Mouse (Mus musculus) kidney, adult 2 months (tissue): ENCODE measurements around the gene Ccnl2. TPM values are rescaled to one million over a fixed set of nuclear protein-coding genes. Genes with fewer than 3 reads are reported as not detected.
"Not testable (repeated sequence)": the region's sequence is repeated elsewhere in the genome, so short reads cannot be mapped to it uniquely, and the experiment has no call there.

Experiments used
- DNase-seq: peaks from one replicate; pipeline ENCODE4 v3.0.0; 2021
- H3K27ac ChIP-seq: fragments of 200-500 bp; 2 replicates; pipeline ENCODE4 v1.5.1; 2012; ENCODE audit warnings: low read depth, low read length, control low read depth, inconsistent platforms; ENCODE audit not compliant: insufficient read depth
- H3K27me3 ChIP-seq: fragments of 200-500 bp; replicated peaks from 2 replicates; pipeline ENCODE4 v1.6.1; 2012; ENCODE audit warnings: mild to moderate bottlenecking, moderate library complexity, low read length, inconsistent platforms; ENCODE audit not compliant: control insufficient read depth, insufficient read depth
- H3K36me3 ChIP-seq: fragments of 200-500 bp; 2 replicates; pipeline ENCODE4 v1.6.1; 2012; ENCODE audit warnings: mild to moderate bottlenecking, moderate library complexity, low read length, inconsistent platforms; ENCODE audit not compliant: control insufficient read depth, insufficient read depth
- H3K4me1 ChIP-seq: fragments of 200-500 bp; 2 replicates; pipeline ENCODE4 v1.6.1; 2011; ENCODE audit warnings: low read length; ENCODE audit not compliant: control insufficient read depth, insufficient read depth
- H3K4me3 ChIP-seq: fragments of 200-500 bp; 2 replicates; pipeline ENCODE4 v1.5.1; 2011; ENCODE audit warnings: mild to moderate bottlenecking, low read depth, low read length, control low read depth; ENCODE audit not compliant: insufficient read depth
- CTCF ChIP-seq: fragments of 200-500 bp; conservative IDR thresholded peaks from 2 replicates; pipeline ENCODE4 v1.5.1; 2011; ENCODE audit warnings: low read depth, mild to moderate bottlenecking, control low read depth, low read length, moderate library complexity, mixed read lengths; ENCODE audit not compliant: insufficient read depth, insufficient read length
- POLR2A ChIP-seq: fragments of 200-500 bp; IDR thresholded peaks from one replicate; pipeline ENCODE4 v1.6.1; 2011; ENCODE audit warnings: low read depth, low read length, control low read depth
- WGBS: fragments of 180-500 bp; shearing (Covaris S2); methylation state at CpG from one replicate; pipeline ENCODE4 v1.1.7; 2018; 5-methylcytosine and 5-hydroxymethylcytosine counted together
- polyA plus RNA-seq: library from polyadenylated mRNA; depleted of rRNA; stranded (reverse); fragments of >200 nt; gene quantifications from 2 replicates; pipeline ENCODE4 v1.2.3, GENCODE M21; 2012

Ccnl2 gene
- polyA plus RNA-seq, 1 experiment: 54.1 TPM

DNA sequence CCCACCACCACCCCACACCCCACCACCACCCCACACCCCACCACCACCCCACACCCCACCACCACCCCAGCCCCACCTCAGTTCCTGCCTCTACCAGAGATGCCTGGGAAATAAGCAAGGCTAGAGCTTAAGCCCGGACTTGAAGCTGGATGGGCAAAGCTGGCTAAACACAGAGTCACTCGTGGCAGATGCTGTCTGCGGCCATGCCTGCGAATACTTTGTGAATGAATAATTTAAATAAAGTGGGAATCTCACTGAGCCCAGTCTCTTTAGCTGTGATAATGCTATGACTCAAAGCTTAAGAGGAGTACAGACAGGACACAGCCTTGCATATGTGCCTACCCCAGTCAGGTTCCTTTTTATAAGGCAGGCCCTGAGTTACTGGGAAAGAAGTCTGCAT, 32.8 kb upstream of the Ccnl2 start:
- Histone ChIP-seq H3K4me3 (no peak overlapping the region), H3K27me3 (no peaks in the 10 kb centered on the region), H3K36me3 (no peaks in the 10 kb centered on the region), H3K27ac (no peak overlapping the region), H3K4me1 (peaks cover 21% of the 10 kb centered on the region)
- TF ChIP-seq POLR2A: no peak
- TF ChIP-seq CTCF: no peak
- WGBS: 85% methylated on average over 4 of the region's 4 CpGs
- no peak for DNase-seq

DNA sequence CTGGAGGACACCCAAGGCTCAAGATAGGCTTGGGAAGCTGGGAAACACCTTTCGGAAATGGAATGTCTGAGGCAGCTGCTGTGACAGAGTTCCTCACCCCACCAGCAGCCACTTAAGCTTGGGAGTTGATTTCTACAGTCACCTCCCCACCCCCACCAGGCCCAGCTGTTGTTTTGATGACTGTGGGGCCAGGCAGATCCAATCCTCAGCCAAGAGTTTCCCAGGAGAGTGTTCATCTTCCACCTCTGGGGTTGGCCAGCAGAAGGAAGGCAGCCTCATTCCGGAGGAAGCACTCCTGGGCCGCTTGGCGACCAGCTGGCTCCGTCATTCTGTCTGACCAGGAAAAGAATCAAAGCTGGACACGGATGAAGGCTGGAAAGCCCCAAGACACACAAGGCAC, 31.4 kb upstream of the Ccnl2 start:
- H3K27ac ChIP-seq: peak overlapping the region; percentile 64; the same call in 1 of the 2 replicates
- TF ChIP-seq CTCF (no peak), POLR2A (no peak)
- H3K4me3 ChIP-seq: no peak overlapping the region
- no peaks in the 10 kb centered on the region for H3K27me3 ChIP-seq
- WGBS: 35% methylated on average over 6 of the region's 6 CpGs
- H3K4me1 ChIP-seq: peaks cover 17% of the 10 kb centered on the region
- peak; percentile 87 for DNase-seq
- no peaks in the 10 kb centered on the region for H3K36me3 ChIP-seq

DNA sequence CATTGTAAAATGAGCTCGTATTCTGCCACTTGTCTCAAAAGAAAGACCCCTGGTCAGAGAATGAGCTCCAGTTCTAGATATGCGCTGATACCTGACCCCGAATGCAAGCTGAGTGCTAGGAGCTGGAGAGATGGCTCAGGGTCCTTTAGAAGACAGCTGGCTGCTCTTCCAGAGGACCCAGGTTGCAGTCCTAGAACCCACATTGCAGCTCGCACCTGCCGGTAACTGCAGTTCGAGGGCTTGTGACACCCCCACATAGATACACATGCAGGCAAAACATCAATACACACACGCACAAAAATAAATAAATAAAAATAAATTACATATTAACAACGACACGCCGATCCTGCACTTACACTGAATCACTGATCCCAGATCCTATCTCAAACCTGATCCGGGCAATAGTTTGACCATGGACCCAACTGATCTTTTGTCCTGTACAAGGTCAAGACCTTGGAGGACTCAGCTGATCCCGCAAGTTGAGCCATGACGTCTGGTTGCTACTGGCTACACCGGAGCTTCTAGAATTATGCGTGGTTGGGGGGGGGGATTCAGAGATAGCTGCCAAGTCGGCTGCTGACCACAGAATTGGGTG, 28.7 kb upstream of the Ccnl2 start:
- H3K4me3 ChIP-seq: peak overlapping the region; percentile 68
- WGBS: 22% methylated on average over 16 of the region's 16 CpGs
- H3K36me3 ChIP-seq: no peaks in the 10 kb centered on the region
- peaks cover 9% of the 10 kb centered on the region; the same call in 1 of the 2 replicates for H3K4me1 ChIP-seq
- DNase-seq: peak; percentile 79
- peak overlapping the region; percentile 96 for H3K27ac ChIP-seq
- no peaks in the 10 kb centered on the region for H3K27me3 ChIP-seq
- no peak for TF ChIP-seq POLR2A
- TF ChIP-seq CTCF: no peak

DNA sequence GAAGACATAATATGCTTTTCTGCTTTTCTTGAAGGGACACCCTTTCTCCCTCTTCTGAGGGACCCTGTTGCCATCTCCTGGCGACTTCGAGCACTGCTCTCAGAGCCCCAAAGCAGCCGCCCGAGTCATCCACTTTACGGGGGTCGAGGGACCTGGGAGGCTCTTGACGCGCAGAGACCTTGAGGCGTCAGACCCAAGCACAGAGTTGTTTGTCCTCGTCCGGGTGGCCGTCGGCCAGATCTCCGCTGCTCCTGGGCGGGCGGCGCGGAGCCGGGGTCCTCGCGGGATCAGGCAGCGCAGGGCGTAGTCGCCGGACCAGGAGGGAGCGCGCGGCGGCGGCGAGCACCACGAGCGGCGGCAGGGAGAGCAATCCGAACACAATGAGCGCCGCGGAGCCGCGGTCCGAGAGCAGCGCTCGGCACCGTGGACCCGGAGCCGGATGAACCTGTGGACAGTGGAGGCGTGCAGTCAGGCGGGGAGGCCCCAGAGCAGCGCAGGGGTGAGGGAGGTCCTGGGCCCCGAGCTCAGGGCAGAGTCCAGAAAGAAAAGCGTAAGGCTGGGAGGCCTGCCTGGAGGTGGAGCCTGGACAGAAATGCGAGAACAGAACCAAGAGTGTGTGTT, 28.1 kb upstream of the Ccnl2 start:
- Histone ChIP-seq H3K27me3 (no peaks in the 10 kb centered on the region), H3K36me3 (no peaks in the 10 kb centered on the region), H3K27ac (peak overlapping the region; percentile 96), H3K4me1 (peaks cover 9% of the 10 kb centered on the region; the same call in 1 of the 2 replicates), H3K4me3 (peak overlapping the region; percentile 68)
- peak; percentile 92 for DNase-seq
- under 1% methylated on average over 52 of the region's 52 CpGs for WGBS
- TF ChIP-seq POLR2A: no peak
- peak; percentile 60 for TF ChIP-seq CTCF

DNA sequence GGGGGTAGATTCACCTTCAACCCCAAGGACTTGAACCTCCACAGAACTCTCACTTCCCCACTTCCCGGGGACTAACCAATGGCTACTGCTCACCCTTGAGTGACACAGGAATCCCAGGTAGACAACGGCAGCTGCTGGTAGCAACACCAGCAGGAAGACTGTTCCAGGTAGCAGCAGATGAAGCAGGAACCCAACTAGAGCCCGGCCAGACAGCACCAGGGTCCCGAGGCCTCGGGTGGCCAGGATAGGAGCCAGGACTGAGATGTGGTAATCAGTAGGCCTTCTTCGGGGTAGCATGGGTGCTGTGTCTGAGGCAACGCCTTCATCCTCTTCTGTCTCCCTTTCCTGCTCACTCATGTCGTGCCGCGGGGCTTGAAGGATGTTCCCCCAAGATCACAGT, 27.0 kb upstream of the Ccnl2 start:
- H3K4me3 ChIP-seq: no peak overlapping the region
- 83% methylated on average over 10 of the region's 10 CpGs for WGBS
- no peaks in the 10 kb centered on the region for H3K27me3 ChIP-seq
- no peaks in the 10 kb centered on the region for H3K36me3 ChIP-seq
- H3K4me1 ChIP-seq: peaks cover 10% of the 10 kb centered on the region; the same call in 1 of the 2 replicates
- TF ChIP-seq POLR2A: no peak
- no peak for TF ChIP-seq CTCF
- no peak for DNase-seq
- H3K27ac ChIP-seq: no peak overlapping the region

DNA sequence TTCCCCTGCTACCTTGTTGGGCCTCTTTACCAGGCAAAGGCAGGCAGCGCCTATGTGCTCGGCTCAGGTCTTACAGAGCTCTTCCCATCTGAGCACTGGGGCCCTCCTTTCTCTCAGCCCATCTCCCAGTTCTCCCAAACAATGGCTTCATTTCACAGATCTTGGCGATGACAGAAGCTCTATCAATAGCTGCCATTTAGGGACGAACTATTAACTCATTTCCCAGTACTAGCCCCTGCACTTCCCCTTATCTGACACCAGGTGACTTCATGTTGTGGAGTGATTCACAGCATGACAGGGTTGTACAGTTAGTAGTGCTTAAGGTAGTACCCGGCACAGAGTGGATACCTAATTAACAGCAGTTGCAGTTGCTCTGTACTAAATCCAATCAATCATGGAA, 26.5 kb upstream of the Ccnl2 start, which contains the start of gene Tmem88b:
Tmem88b (minus strand) TSS at position 56 of the 400 bp plus-strand sequence.
- H3K27ac ChIP-seq: no peak within 1 kb of the TSS; the same call in 1 of the 2 replicates
- no peak for DNase-seq
- no peaks in the 10 kb centered on the region for H3K27me3 ChIP-seq
- H3K36me3 ChIP-seq: no peaks in the 10 kb centered on the region
- no peak within 1 kb of the TSS for H3K4me3 ChIP-seq
- 84% methylated on average over 5 of the region's 5 CpGs for WGBS
- TF ChIP-seq CTCF (no peak), POLR2A (no peak)
- H3K4me1 ChIP-seq: peaks cover 14% of the 10 kb centered on the region; the same call in 1 of the 2 replicates

DNA sequence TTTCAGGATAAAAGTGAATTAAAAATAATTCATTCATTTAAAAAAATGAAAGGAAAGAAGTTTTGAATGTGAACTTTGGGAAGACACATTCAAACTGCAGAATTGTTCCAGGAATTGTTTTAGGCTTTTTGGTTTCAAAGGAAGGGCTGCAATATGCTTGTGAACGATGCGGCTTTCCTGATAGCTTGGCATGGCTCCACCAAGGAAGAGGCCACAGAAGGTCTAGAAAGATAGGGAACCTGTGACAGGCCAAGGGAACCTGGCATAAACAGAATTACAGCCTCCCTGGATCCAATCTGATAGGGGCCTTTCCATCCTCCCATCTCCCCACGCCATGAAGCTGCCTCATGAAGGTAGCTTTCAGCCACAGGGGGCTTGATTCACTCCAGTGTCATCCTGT, 24.0 kb upstream of the Ccnl2 start:
- WGBS: 83% methylated on average over 3 of the region's 3 CpGs
- TF ChIP-seq CTCF: no peak
- TF ChIP-seq POLR2A: no peak
- Histone ChIP-seq H3K4me1 (peaks cover 20% of the 10 kb centered on the region; the same call in 1 of the 2 replicates), H3K4me3 (no peak overlapping the region), H3K36me3 (no peaks in the 10 kb centered on the region), H3K27ac (no peak overlapping the region), H3K27me3 (no peaks in the 10 kb centered on the region)
- no peak for DNase-seq

DNA sequence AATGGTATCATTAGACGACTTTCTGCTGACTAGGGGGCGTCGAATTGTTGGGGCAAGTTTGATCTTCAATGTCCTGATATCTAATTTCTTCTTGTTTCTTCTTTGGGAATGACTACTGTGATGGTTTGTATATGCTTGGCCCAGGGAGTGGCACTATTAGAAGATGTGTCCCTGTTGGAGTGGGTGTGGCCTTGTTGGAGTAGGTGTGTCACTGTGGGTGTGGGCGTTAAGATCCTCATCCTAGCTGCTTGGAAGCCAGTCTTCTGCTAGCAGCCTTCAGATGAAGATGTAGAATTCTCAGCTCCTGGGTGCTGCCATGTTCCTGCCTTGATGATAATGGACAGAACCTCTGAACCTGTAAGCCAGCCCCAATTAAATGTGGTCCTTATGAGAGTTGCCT, 23.5 kb upstream of the Ccnl2 start:
- not testable (repeated sequence) for H3K27ac ChIP-seq, H3K36me3 ChIP-seq, H3K27me3 ChIP-seq, DNase-seq, H3K4me3 ChIP-seq
- WGBS: 87% methylated on average over 4 of the region's 4 CpGs
- peaks cover 15% of the 10 kb centered on the region; the same call in 1 of the 2 replicates for H3K4me1 ChIP-seq
